Mouse (Mus musculus): ENCODE data around the gene Gm10696. TPM values are rescaled to one million over a fixed set of nuclear protein-coding genes. Genes with fewer than 3 reads are reported as not detected.
"Not testable (repeated sequence)": the region's sequence is repeated elsewhere in the genome, so short reads cannot be mapped to it uniquely, and the experiment has no call there.

The Gm10696 gene
- not detected for total RNA-seq (2021)

DNA sequence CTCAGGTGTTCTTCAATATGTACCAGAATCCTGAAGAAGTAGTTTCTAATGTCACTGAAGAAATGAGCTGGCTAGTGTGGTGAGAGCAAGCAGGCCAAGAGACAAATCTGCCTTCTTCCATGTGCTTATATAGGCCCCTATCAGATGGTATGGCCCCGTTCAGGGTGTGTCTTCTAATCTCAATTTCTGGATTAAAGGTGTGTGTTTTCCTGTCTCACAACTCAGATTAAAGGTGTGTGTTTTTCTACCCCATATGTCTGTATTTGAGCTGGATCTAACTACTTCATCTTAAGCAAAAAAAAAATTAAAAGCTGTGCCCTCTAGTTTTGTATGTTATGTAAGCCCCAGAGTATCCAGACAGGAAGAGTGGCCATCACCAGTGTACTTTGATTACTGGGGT, at the start of gene Gm10696:
Gm10696 (minus strand) TSS at position 101 of the 400 bp plus-strand sequence.
- intact Hi-C loops (cut with DNase I); DNase-seq (ENCODE audit: low spot score in 2 of 2): not testable (repeated sequence)

DNA sequence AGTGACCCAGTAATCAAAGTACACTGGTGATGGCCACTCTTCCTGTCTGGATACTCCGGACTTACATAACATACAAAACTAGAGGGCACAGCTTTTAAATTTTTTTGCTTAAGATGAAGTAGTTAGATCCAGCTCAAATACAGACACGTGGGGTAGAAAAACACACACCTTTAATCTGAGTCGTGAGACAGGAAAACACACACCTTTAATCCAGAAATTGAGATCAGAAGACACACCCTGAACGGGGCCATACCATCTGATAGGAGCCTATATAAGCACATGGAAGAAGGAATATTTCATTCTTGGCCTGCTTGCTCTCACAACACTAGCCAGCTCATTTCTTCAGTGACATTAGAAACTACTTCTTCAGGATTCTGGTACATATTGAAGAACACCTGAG, 18.4 kb upstream of the Gm10696 start, which contains the start of gene Gm5286:
Gm5286 (plus strand) TSS at position 301 of the 400 bp plus-strand sequence.
- intact Hi-C loops (cut with DNase I); DNase-seq (ENCODE audit: low spot score in 2 of 2): not testable (repeated sequence)

DNA sequence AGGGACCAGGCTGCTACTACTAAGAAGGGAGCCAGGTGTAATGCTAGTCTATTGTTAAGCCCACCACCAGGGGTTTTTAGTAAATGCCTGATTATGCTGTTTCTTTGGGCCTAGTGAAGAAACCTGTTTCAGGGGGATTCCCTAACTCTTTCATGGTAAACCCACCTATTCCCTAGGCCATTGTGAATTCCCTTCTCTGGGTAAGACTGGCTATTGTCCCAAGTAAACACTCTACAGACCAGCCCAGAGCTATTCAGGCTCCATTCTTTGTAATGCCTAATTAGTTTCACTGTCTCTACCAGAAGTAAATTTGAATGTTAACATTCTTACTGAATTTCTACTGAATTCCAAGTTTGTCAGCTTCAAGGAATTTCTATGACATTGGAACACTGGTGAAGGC, 10.6 kb downstream of the Gm10696 start:
- DNase-seq (ENCODE audit: low spot score in 2 of 2); intact Hi-C loops (cut with DNase I): not testable (repeated sequence)

Other genes with a start within 250 kb of the Gm10696 start
- not detected for gene Gm9117, start 234.7 kb downstream of the Gm10696 start, total RNA-seq (2021)
- gene Tdpoz5, start 216.9 kb downstream of the Gm10696 start, total RNA-seq (2021) = not detected
- gene Gm9125, start 123.3 kb downstream of the Gm10696 start, total RNA-seq (2021) = not detected
- gene Gm10697, start 105.5 kb downstream of the Gm10696 start, total RNA-seq (2021) = not detected
- not detected for gene Gm5286, start 18.5 kb upstream of the Gm10696 start, total RNA-seq (2021)
- gene Gm4778, start 85.8 kb upstream of the Gm10696 start, total RNA-seq (2021) = not detected
- 10 to 100 TPM; 19.4 to 22.0 TPM for gene Them4, start 131.9 kb upstream of the Gm10696 start, total RNA-seq (2021)
- not detected for gene Them5, start 163.9 kb upstream of the Gm10696 start, total RNA-seq (2021)
- gene C2cd4d, start 184.2 kb upstream of the Gm10696 start, total RNA-seq (2021) = under 1 TPM; 0.32 to 0.82 TPM
- gene Rorc, start 194.6 kb upstream of the Gm10696 start, total RNA-seq (2021) = 1 to 10 TPM in 1 of 2 experiments, under 1 TPM in 1; 0.59 to 1.0 TPM
- under 1 TPM; 0.72 to 0.97 TPM for gene Lingo4, start 220.3 kb upstream of the Gm10696 start, total RNA-seq (2021)
- gene Tdrkh, start 235.1 kb upstream of the Gm10696 start, total RNA-seq (2021) = 10 to 100 TPM; 35.2 to 36.7 TPM